Mouse (Mus musculus) megakaryocyte, embryonic 14.5 days (primary cell): ENCODE results near the gene Defb19. TPM values are rescaled to one million over a fixed set of nuclear protein-coding genes. Genes with fewer than 3 reads are reported as not detected.
A peak's percentile ranks its signal among the peaks of the same experiment; 100 is the strongest.

ENCODE experiments used
- H3K27me3 ChIP-seq: replicated peaks from 2 replicates; pipeline ENCODE3; 2012; ENCODE audit warnings: inconsistent platforms
- H3K36me3 ChIP-seq: replicated peaks from 2 replicates; pipeline ENCODE3; 2012; ENCODE audit warnings: low read length, inconsistent platforms, mixed read lengths
- H3K4me1 ChIP-seq: 2 replicates; pipeline ENCODE4 v1.6.1; 2012; ENCODE audit warnings: inconsistent platforms
- H3K4me3 ChIP-seq: replicated peaks from 2 replicates; pipeline ENCODE3; 2012; ENCODE audit warnings: moderate library complexity, mild to moderate bottlenecking, inconsistent platforms
- H3K9me3 ChIP-seq: 2 replicates; pipeline ENCODE4 v1.6.1; 2012; ENCODE audit warnings: inconsistent platforms
- FLI1 ChIP-seq: IDR thresholded peaks from 2 replicates; pipeline ENCODE4 v1.6.1; 2012; ENCODE audit warnings: low read length, inconsistent platforms, mixed read lengths
- GATA1 ChIP-seq: IDR thresholded peaks from 3 replicates; pipeline ENCODE4 v1.6.1; 2012; ENCODE audit warnings: mixed read lengths, low read length, inconsistent platforms, borderline replicate concordance
- polyA plus RNA-seq: library from polyadenylated mRNA; stranded (reverse); fragments of >175 nt; gene quantifications from 2 replicates; pipeline ENCODE4 v1.2.3, GENCODE M21; 2012; ENCODE audit warnings: low replicate concordance; ENCODE audit not compliant: insufficient read depth

Gene Defb19
- polyA plus RNA-seq, 1 experiment, result not detected

DNA sequence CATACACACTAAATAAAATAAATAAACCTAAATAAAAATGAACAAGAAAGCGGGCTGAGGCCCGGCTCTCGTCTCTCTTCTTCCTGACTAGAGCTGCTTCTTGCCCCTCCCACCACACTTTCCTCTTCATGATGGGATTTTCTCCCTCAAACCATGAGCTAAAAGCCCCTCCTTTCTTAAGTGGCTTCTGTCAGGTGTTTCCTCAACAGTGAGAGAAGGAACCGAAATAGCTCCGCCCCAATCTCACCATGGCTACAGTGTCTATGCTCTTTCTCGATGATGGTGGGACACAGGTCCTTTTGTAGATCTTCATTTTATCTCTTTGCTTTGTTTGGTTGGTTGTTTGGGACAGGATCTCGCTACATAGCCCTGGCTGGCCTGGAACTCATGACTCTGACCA is 23.5 kb downstream of the Defb19 start:
- Histone ChIP-seq H3K4me3 (no peak overlapping the region), H3K4me1 (peaks cover 24% of the 10 kb centered on the region), H3K27me3 (peaks cover 30% of the 10 kb centered on the region), H3K9me3 (peaks cover 7% of the 10 kb centered on the region), H3K36me3 (no peaks in the 10 kb centered on the region)
- TF ChIP-seq GATA1, result no peak
- no peak for TF ChIP-seq FLI1

- peaks cover 18% of the 10 kb centered on the region for H3K4me1 ChIP-seq
- TF ChIP-seq GATA1 (no peak), FLI1 (no peak)
These were observed 26.2 kb downstream of the Defb19 start for GRCm38 (mm10) chr2:152553774-152554423.

GRCm38 (mm10) chr2:152548124-152548523 is 32.0 kb downstream of the Defb19 start:
- no peak for TF ChIP-seq GATA1
- TF ChIP-seq FLI1, result no peak
- H3K27me3 ChIP-seq, result peaks cover 15% of the 10 kb centered on the region
- no peak overlapping the region for H3K4me3 ChIP-seq
- H3K9me3 ChIP-seq, result peaks cover 1% of the 10 kb centered on the region; the same call in 1 of the 2 replicates
- no peaks in the 10 kb centered on the region for H3K36me3 ChIP-seq
- H3K4me1 ChIP-seq, result no peaks in the 10 kb centered on the region

More at GRCm38 (mm10) chr2:152553774-152554423, 26.2 kb downstream of the Defb19 start:
- Histone ChIP-seq H3K4me3 (peak overlapping the region; percentile 23), H3K27me3 (peaks cover 27% of the 10 kb centered on the region), H3K9me3 (no peaks in the 10 kb centered on the region), H3K36me3 (no peaks in the 10 kb centered on the region)

- H3K9me3 ChIP-seq, result peaks cover 12% of the 10 kb centered on the region
- TF ChIP-seq FLI1, result no peak
- TF ChIP-seq GATA1, result no peak
- 0 out of 2 replicates have a peak, but pooled peaks cover 3% of the 10 kb centered on the region for H3K4me1 ChIP-seq
- H3K4me3 ChIP-seq, result no peak overlapping the region
- H3K36me3 ChIP-seq, result no peaks in the 10 kb centered on the region
- H3K27me3 ChIP-seq, result peaks cover 14% of the 10 kb centered on the region
These were observed 35.4 kb downstream of the Defb19 start for GRCm38 (mm10) chr2:152544691-152545090.

- no peak for TF ChIP-seq FLI1
- H3K9me3 ChIP-seq, result peaks cover 12% of the 10 kb centered on the region
- no peak overlapping the region for H3K4me3 ChIP-seq
- H3K27me3 ChIP-seq, result peaks cover 10% of the 10 kb centered on the region
- no peaks in the 10 kb centered on the region for H3K36me3 ChIP-seq
- H3K4me1 ChIP-seq, result 0 out of 2 replicates have a peak, but pooled peaks cover 3% of the 10 kb centered on the region
These were observed 36.6 kb downstream of the Defb19 start for GRCm38 (mm10) chr2:152543478-152543877.

DNA sequence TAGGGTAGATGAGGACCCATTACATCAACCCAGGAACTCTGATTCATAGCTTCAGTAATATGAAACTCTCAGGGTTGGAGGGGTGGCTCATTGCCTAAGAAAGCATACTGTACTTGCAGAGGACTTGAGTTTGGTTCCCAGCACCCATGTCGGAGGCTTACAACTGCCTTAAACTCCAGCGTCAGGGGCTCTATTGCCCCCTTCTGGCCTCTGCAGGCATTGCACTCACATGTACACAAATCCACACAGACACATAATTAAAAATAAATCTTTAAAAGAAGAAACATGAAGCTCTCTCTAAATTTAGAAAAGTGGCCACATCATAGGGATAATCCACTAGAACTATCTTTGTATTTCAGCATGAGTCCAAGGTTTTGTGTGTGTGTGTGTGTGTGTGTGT is 37.2 kb downstream of the Defb19 start:
- Histone ChIP-seq H3K4me3 (no peak overlapping the region), H3K9me3 (peaks cover 12% of the 10 kb centered on the region), H3K36me3 (no peaks in the 10 kb centered on the region), H3K4me1 (0 out of 2 replicates have a peak, but pooled peaks cover 3% of the 10 kb centered on the region), H3K27me3 (peaks cover 9% of the 10 kb centered on the region)
- TF ChIP-seq FLI1 (no peak), GATA1 (no peak)

- Histone ChIP-seq H3K4me3 (no peak overlapping the region), H3K27me3 (peaks cover 11% of the 10 kb centered on the region), H3K4me1 (0 out of 2 replicates have a peak, but pooled peaks cover 10% of the 10 kb centered on the region), H3K9me3 (peaks cover 18% of the 10 kb centered on the region), H3K36me3 (no peaks in the 10 kb centered on the region)
- TF ChIP-seq GATA1 (no peak), FLI1 (no peak)
These were observed 38.1 kb downstream of the Defb19 start for GRCm38 (mm10) chr2:152541979-152542378.

GRCm38 (mm10) chr2:152539944-152540710 is 40.0 kb downstream of the Defb19 start, which contains the start of gene Defb29:
Defb29 (minus strand) TSS chr2:152540098.
- Histone ChIP-seq H3K36me3 (no peaks in the 10 kb centered on the region), H3K27me3 (peaks cover 12% of the 10 kb centered on the region), H3K4me1 (peaks cover 16% of the 10 kb centered on the region; the same call in 1 of the 2 replicates), H3K4me3 (no peak within 1 kb of the TSS), H3K9me3 (peaks cover 20% of the 10 kb centered on the region)
- no peak for TF ChIP-seq FLI1
- TF ChIP-seq GATA1, result no peak

Other genes starting within 250 kb of the Defb19 start
- gene Rbck1, start 247.7 kb downstream of the Defb19 start, polyA plus RNA-seq, result 152 and 308 TPM in 2 replicates
- 26.3 and 95.5 TPM in 2 replicates for gene Trib3, start 236.3 kb downstream of the Defb19 start, polyA plus RNA-seq
- gene Nrsn2, start 203.7 kb downstream of the Defb19 start, polyA plus RNA-seq, result 1.2 TPM in 1 of 2 replicates, not detected in the other
- 7.8 and 11.7 TPM in 2 replicates for gene Sox12, start 182.2 kb downstream of the Defb19 start, polyA plus RNA-seq
- 3.6 and 7.9 TPM in 2 replicates for gene Zcchc3, start 165.3 kb downstream of the Defb19 start, polyA plus RNA-seq
- not detected in 2 replicates for gene 6820408C15Rik, start 164.7 kb downstream of the Defb19 start, polyA plus RNA-seq
- gene Defb23, start 115.7 kb downstream of the Defb19 start, polyA plus RNA-seq, result not detected in 2 replicates
- not detected in 2 replicates for gene Defb20, start 103.2 kb downstream of the Defb19 start, polyA plus RNA-seq
- gene Defb22, start 90.2 kb downstream of the Defb19 start, polyA plus RNA-seq, result not detected in 2 replicates
- not detected in 2 replicates for gene Defb26, start 68.6 kb downstream of the Defb19 start, polyA plus RNA-seq
- not detected in 2 replicates for gene Defb28, start 62.1 kb downstream of the Defb19 start, polyA plus RNA-seq
- not detected in 2 replicates for gene Defb29, start 40.2 kb downstream of the Defb19 start, polyA plus RNA-seq
- gene Gm17416, start 11.0 kb downstream of the Defb19 start, polyA plus RNA-seq, result not detected in 2 replicates
- not detected in 2 replicates for gene Defb21, start 7.6 kb downstream of the Defb19 start, polyA plus RNA-seq
- gene Defb45, start 19.1 kb upstream of the Defb19 start, polyA plus RNA-seq, result not detected in 2 replicates
- not detected in 2 replicates for gene Defb36, start 24.0 kb upstream of the Defb19 start, polyA plus RNA-seq
- not detected in 2 replicates for gene Defb25, start 42.7 kb upstream of the Defb19 start, polyA plus RNA-seq
- not detected in 2 replicates for gene Rem1, start 46.6 kb upstream of the Defb19 start, polyA plus RNA-seq
- 88.7 and 308 TPM in 2 replicates for gene H13, start 89.1 kb upstream of the Defb19 start, polyA plus RNA-seq
- gene Mcts2, start 106.7 kb upstream of the Defb19 start, polyA plus RNA-seq, result not detected in 2 replicates
- gene Id1, start 155.9 kb upstream of the Defb19 start, polyA plus RNA-seq, result 9.3 and 45.9 TPM in 2 replicates
- gene Cox4i2, start 173.9 kb upstream of the Defb19 start, polyA plus RNA-seq, result 2.8 TPM in 1 of 2 replicates, not detected in the other